9 mouse cellular contexts compared by ENCODE assay signal in genomic region chr11:95160693-95161092, GRCm38 (mm10). TPM values are rescaled to one million over a fixed set of nuclear protein-coding genes. Genes with fewer than 3 reads are reported as not detected.
DNase-seq lines count a peak whose midpoint lies in the region.
"Had no signal": no experiment of that assay in that cellular context is flagged by ENCODE, and none has a peak within 500 bp of the region (broad histone marks: within the 10 kb centered on the region; RNA-seq: fewer than 3 reads in every experiment).

No protein-coding gene starts in this region.

- peak; percentile 27 for DNase-seq in kidney, postnatal 10 days
- no peak for DNase-seq in kidney, adult 9 months
- DNase-seq in thymus, postnatal 14 days: peak; percentile 64
- DNase-seq in thymus, adult 18-20 months: no peak
- peak; percentile 37 for DNase-seq in adrenal gland, postnatal 25 days
- peak; percentile 76 for DNase-seq in thymus, postnatal 4 days
- DNase-seq in urinary bladder, adult 18-20 months (ENCODE audit: low spot score in 2 of 2): no peak
- no peak for DNase-seq in embryo, embryonic 10.5 days (ENCODE audit: low spot score)

RNA-seq across cellular contexts. Expression of gene Dlx4, which starts 14.6 kb away (rescaled TPM):
- total RNA-seq in adrenal gland, postnatal 25 days (2021): not detected in 2 replicates

RNA-seq across cellular contexts. Expression of gene Dlx3, which starts 40.8 kb away (rescaled TPM):
- not detected in 2 replicates for total RNA-seq in adrenal gland, postnatal 25 days (2021)
- total RNA-seq: heart, postnatal 25 days had no signal

Comparison
In these comparisons a context has a peak if more than half of its experiments do, and no peak if none do; other contexts are left out.
1. DNase-seq: peak in kidney, postnatal 10 days (single experiment), thymus, postnatal 14 days (single experiment), adrenal gland, postnatal 25 days (single experiment) and thymus, postnatal 4 days (single experiment); none in kidney, adult 9 months (single experiment), thymus, adult 18-20 months (0 of 2), urinary bladder, adult 18-20 months (0 of 2) and embryo, embryonic 10.5 days (single experiment).